Mouse (Mus musculus) fibroblast of lung, adult 2 months (primary cell): Measurements from ENCODE around the gene Dnaja3.
A peak's percentile ranks its signal among the peaks of the same experiment; 100 is the strongest.
"Not testable (repeated sequence)": the region's sequence is repeated elsewhere in the genome, so short reads cannot be mapped to it uniquely, and the experiment has no call there.

ENCODE experiments used
- DNase-seq: peaks from one replicate; pipeline ENCODE4 v3.0.0-alpha.2; 2011; ENCODE audit warnings: low read depth

Gene Dnaja3

DNA sequence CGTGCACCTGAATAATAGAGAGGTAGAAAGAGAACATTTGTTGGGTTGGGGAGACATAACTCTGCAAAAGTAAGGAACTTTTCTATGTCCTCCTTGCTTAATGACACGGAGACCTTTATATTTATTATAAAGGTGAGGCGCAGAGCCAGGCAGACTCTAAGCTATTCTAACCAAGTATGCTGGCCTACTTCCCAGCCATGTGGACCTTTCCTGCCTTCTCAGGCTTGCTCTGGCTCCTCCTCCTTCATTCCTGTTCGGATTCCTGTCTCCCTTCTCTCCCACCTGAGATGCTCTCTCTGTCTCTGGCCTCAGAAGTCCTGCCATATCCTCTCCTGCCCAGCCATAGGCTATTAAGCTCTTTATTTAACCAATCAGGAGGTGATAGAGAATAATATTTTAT is 85.5 kb downstream of the Dnaja3 start:
- no peak for DNase-seq

GRCm38 (mm10) chr16:4725780-4726527 is 86.2 kb downstream of the Dnaja3 start, which contains the start of gene Hmox2:
Gene Hmox2 (plus strand): TSS chr16:4726361.
- DNase-seq = peak; percentile 73

DNA sequence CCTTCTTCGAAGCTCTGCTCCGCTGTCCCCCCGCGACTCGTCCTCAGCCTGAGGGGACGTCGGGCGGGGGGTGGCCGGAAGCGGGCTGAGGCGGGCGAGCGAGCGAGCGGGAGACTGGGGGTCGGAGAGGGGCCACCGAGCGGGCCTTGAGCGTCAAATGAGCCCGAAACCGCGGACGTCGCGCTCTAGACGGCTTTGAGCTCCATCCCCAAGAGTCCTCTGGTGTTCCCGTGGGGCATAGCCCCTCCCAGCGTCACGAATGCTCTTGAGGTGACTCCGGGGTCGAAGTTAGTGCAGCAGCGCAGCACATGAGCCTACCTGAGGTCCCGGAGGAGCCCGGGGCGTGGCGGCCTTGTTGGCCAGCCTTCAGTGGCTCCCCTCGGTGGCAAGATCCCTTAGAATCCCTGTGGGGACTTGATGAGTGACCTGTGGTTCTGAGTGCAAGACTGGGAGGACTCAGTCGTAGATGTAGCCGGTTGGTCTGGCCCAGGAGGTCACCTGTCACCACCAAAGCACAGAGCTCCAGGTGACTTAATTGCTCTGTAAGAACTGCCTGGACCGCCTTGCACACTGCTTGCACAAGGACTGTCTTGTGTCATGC is 86.8 kb downstream of the Dnaja3 start:
- no peak for DNase-seq

- DNase-seq = no peak
Observed at GRCm38 (mm10) chr16:4727526-4727925, 87.7 kb downstream of the Dnaja3 start.

GRCm38 (mm10) chr16:4727963-4728362 is 88.2 kb downstream of the Dnaja3 start:
- DNase-seq = no peak

DNA sequence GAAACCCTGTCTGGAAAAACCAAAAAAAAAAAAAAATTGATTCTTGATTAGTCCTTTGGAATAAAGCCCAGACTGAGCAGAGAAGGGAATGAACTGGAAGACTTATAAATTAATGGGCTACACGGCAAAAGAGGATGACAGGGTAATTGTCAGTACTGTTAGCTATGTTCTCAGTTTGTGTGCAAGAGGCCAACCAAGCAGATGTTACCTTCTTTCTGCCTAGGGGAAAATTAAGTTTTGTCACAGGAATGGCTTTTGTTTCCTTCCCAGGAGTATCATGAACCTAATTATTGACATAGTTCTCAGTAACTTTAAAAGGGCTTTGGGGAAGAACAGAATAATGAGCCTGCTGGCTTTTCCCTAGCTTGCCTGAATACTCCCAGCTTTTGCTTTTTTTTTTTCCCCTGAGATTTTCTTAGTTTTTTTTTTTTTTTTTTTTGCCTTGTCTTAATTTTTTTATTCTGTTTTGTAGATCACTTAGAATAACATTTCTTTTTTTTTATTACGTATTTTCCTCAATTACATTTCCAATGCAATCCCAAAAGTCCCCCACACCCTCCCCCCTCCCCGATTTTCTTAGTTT is 91.1 kb downstream of the Dnaja3 start:
- no peak for DNase-seq

- DNase-seq = no peak
Observed at GRCm38 (mm10) chr16:4736262-4736661, 96.5 kb downstream of the Dnaja3 start.

DNA sequence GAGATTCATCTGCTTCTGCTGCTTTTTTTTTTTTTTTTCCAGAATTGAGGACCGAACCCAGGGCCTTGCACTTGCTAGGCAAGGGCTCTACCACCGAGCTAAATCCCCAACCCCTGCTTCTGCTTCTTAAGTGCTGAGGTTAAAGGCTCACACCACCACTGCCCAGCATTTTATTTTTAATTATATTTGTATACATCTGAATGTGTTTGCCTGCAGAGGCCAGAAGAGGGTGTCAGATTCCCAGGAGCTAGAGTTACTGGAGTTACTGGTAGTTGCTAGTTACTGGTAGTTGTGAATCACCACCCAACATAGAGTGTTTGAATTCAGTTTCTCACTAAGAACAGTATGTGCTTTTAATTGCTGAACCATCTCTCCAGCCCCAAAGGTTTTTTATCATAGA is 100.2 kb downstream of the Dnaja3 start:
- DNase-seq = no peak

- DNase-seq = no peak
Observed at GRCm38 (mm10) chr16:4742186-4742585, 102.4 kb downstream of the Dnaja3 start.

- no peak for DNase-seq
Observed at GRCm38 (mm10) chr16:4752155-4752554, 112.4 kb downstream of the Dnaja3 start.

- DNase-seq = no peak
Observed at GRCm38 (mm10) chr16:4754045-4754444, 114.3 kb downstream of the Dnaja3 start.

GRCm38 (mm10) chr16:4756660-4757335 is 117.0 kb downstream of the Dnaja3 start:
- DNase-seq = not testable (repeated sequence)
